Mouse (Mus musculus) left cerebral cortex, adult 2 months (tissue): ENCODE results near the gene Igtp. TPM values are rescaled to one million over a fixed set of nuclear protein-coding genes. Genes with fewer than 3 reads are reported as not detected.
"Not testable (repeated sequence)": the region's sequence is repeated elsewhere in the genome, so short reads cannot be mapped to it uniquely, and the experiment has no call there.

Experiments used
- DNase-seq, 2 experiments: peaks; one replicate each; pipeline ENCODE4 v3.0.0; 2021 to 2022; ENCODE audit warnings: low spot score in 2 of 2, mixed read lengths in 1 of 2; ENCODE audit errors: extremely low spot score in 1 of 2
- H3K27ac ChIP-seq: fragments of 200-600 bp; 2 replicates; pipeline ENCODE4 v1.8.1; 2022
- H3K4me3 ChIP-seq: fragments of 200-600 bp; 2 replicates; pipeline ENCODE4 v1.8.1; 2022
- CTCF ChIP-seq: fragments of 200-600 bp; IDR thresholded peaks from 2 replicates; pipeline ENCODE4 v1.8.1; 2022; ENCODE audit warnings: antibody characterized with exemption, mild to moderate bottlenecking, moderate library complexity
- intact Hi-C: fragments of 180-260 bp; cut with DNase I; formaldehyde crosslinking; loops from one replicate; pipeline ENCODE4 v1.15.1; 2025
- long read RNA-seq, 2 experiments: library from polyadenylated mRNA; stranded (forward); transcript quantifications; one replicate each; pipeline ENCODE4 v2.0.0; 2021; ENCODE audit warnings: borderline mapping rate in 2 of 2
- total RNA-seq, 2 experiments: library from RNA; stranded (reverse); gene quantifications; 2 replicates each; pipeline ENCODE4 v1.2.3; 2021

Gene Igtp
- total RNA-seq: 1 to 10 TPM; 3.6 to 4.2 TPM
- long read RNA-seq, experiment 1, transcript Igtp-201 (3 exons, 2,022 nt): major isoform, 6 of 6 reads
- long read RNA-seq, experiment 1, partial matches to known transcripts: 0 of 6 reads
- long read RNA-seq, experiment 1, other reads (novel, unspliced or antisense): 0 of 6 reads
- long read RNA-seq, experiment 2, transcript Igtp-201 (3 exons, 2,022 nt): major isoform, 5 of 5 reads
- long read RNA-seq, experiment 2, partial matches to known transcripts: 0 of 5 reads
- long read RNA-seq, experiment 2, other reads (novel, unspliced or antisense): 0 of 5 reads

DNA sequence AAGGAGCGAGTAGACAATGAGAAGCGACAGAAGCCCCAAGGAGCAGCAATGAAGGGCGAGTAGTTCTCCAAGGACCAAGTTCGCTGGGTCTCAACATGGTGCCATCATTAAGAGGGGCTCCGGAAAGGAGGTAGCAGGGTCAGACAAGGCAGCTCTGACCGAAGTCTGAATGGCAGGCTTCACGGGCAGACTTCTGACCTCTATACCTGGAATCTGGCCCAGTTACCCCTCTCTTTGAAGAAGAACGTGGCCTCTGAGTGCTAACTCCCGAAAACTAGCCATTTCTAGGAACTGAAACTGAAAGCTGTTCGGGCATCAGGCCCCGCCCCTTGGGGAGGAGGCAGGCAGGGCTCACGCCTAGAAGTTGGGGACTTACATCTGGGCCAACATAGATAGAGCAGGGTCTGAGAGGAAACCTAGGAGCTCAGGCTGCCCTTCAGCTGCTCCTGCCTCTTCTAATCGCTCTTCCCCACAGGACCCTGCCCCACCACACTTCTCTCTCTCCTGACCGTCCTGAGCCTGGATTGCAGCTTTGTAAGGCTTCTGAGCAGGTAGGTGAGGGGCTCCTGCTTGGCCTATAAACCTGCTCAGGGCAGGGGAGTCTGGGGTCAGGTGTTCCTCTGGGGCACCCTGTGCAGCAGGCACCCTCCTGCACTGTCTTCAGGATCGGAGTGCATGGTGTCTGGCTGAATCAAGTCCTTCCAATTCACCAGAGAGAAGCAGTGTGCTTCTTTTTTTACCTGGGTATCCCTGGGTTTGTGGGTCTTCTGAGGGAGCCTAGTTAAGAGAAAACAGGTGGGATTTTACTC lies at the start of gene Igtp, which contains the start of gene Irgm2:
Igtp (plus strand) TSS at position 328 of the 809 bp plus-strand sequence.
Irgm2 (plus strand) TSS at position 390 of the 809 bp plus-strand sequence.
- intact Hi-C loops: loop anchor here (5.0 kb wide), 1 partner anchor 103 kb away; no protein-coding TSS in a partner anchor
- DNase-seq: peak; percentile 30 to 46
- Histone ChIP-seq H3K4me3 (peak within 1 kb of the TSS; percentile 82), H3K27ac (peak within 1 kb of the TSS; percentile 87)

DNA sequence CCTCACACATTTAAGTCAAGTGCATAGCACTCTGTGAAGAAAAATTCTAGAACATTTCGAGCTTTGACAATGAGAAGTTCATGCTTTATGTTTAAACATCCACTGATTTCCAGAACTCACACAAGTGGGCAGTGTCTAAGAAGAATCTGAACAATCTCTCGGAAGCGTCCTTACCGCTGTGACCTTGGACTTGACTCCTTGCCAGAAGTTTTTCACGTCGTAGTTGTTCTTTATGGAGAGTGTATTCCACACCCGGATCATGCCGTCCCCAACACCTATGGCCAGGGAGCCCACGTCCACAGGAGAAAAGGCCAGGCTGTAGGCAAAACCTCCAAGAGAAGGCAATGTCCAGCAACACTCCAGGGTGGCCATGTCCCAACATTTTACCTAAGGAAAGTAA lies 43.9 kb upstream of the Igtp start:
- DNase-seq: no peak
- no peak overlapping the region for H3K27ac ChIP-seq
- no peak overlapping the region for H3K4me3 ChIP-seq
- intact Hi-C loops: no loop called here
- TF ChIP-seq CTCF: no peak

DNA sequence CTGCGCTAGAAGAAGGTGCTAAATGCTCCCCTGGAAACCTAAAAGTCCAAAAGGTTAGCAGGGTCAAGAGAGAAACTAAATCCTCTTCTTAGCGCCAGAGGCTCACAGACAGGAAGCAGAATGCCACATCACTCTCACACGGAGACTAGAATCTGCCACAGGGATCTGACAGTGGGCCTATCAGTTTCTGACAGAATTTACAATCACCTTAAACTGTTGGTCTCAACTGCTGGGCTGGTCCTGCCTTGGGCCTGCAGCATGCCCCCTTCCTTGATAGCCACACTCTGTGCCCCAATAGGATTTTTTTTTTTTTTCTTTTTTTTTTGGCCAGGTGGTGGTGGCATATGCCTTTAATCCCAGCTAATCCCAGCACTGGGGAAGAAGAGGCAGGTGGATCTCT lies 42.5 kb upstream of the Igtp start:
- no peak for TF ChIP-seq CTCF
- Histone ChIP-seq H3K27ac (no peak overlapping the region), H3K4me3 (no peak overlapping the region)
- DNase-seq: no peak
- intact Hi-C loops: no loop called here

DNA sequence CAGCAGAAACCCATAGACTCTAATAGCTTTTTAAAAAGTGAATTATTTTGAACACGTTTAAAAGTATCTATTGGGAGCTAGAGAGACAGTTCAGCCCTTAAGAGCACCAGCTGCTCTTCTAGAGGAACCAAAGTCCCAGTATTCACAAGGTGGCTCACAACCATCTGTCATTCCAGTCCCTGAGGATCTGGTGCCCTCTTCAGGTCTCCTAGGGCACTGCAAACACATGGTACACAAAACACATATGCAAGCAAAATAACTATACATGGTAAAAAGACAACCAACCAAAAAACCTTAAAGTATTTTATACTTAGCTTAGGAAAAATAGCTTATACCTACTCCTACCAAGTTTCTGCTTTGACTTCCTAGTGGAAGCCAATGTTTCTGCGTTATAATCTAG lies 34.3 kb upstream of the Igtp start:
- Histone ChIP-seq H3K27ac (no peak overlapping the region), H3K4me3 (no peak overlapping the region)
- TF ChIP-seq CTCF: peak; percentile 31
- intact Hi-C loops: no loop called here
- DNase-seq: no peak

DNA sequence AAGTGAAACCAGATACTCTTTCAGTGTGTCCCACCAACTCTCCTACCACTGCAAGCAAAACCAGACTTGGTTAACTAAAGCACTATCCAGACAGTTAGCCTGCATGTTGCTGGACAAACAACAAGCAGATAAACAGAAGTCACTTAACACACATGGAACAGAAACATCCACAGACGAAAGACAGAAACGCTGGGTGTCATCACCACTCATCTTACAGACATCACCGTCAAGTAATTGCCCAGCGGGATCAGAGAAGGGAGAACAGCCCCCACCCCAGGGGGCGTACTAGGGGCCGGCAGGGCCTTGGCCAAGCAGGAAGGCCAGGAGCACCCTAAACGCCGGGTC lies 31.6 kb upstream of the Igtp start:
- DNase-seq: no peak
- no peak for TF ChIP-seq CTCF
- peak overlapping the region; percentile 98 for H3K4me3 ChIP-seq
- H3K27ac ChIP-seq: peak overlapping the region; percentile 45
- intact Hi-C loops: no loop called here

DNA sequence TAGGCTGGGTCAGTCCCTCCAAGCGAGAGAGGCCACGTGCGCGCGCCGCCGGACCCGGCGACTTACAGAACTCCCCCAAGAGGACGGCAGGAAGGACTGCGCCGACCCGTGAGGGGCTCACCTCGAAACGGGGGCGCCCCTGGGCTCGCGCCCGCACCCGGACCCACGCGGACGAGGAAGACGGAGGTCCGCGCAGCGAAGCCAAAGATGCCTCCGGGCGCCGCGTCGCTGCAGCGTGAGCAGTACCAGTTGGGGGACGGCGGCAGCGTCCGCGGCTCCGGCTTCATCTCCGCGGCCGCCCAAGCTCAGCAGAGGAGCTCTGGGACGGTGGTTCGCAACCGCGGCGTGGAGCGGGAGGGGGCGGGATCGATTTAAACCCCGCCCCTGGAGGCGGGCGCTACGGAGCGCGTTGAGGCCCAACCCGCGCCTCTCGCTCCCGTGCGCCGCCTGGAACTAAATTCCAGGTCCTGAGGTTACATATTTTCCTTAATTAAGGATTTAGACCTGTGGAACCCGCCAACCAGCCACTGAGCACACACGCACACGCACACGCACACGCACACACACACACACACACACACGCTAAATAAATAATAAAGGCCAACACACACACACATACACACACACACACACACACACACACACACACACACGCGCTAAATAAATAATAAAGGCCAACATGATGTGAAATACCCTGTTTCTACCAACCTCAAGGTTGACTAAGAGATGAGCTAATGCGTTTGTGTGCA lies 31.0 kb upstream of the Igtp start, which contains the start of gene Gemin5:
Gemin5 (minus strand) TSS at position 373 of the 749 bp plus-strand sequence.
- H3K27ac ChIP-seq: peak within 1 kb of the TSS; percentile 45
- H3K4me3 ChIP-seq: peak within 1 kb of the TSS; percentile 98
- no peak; the same call in 1 of the 2 replicates for TF ChIP-seq CTCF
- intact Hi-C loops: no loop called here
- peak; percentile 86 to 87 for DNase-seq

DNA sequence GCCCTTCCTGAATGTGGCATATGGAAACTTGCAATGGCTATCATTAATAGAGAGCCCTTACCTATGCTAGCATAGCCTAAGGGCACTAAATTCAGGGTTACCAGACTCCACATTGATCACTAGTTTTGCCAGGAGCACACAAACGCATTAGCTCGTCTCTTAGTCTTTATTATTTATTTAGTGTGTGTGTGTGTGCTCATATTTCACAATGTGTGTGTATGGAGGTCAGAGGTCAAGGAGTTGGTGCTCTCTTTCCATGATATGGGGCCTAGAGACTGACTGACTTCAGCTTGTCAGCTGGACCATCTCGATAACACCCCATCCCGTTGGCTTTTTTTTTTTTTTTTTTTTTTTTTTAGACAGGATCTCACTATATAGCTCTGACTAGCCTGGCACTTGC lies 29.7 kb upstream of the Igtp start:
- Histone ChIP-seq H3K27ac (no peak overlapping the region), H3K4me3 (no peak overlapping the region)
- intact Hi-C loops: no loop called here
- no peak for TF ChIP-seq CTCF
- DNase-seq: no peak

DNA sequence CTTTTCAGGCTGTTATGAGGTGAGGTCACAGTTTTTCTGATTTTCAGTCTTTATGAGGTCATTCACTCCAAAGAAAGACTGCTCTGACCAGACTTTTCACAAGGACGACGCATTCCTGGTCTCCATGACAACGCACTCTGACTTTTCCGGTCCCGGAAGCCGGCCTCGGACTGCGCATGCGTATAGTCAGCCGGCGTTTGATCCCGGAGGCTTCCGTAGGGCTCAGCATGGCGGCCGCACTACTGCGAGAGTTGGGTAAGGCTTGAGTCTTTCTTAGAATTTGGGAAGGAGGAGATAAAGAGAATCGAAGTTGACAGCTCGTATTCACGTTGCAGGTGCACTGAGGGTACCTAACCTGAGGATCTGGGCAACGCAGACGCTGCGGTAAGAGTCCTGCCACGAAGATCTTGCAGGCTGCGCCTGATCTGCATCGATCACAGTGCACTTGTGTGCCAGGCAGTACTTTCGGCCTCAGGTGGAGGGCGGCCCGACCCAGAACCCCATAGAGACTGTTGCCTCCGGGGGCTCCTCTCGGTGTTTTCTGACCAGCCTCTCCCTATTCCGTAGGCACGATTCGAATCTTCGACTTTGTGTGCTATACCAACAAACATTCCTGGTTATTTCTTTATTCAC lies 27.8 kb upstream of the Igtp start, which contains the start of gene Mrpl22:
Mrpl22 (plus strand) TSS at position 203 of the 633 bp plus-strand sequence.
- intact Hi-C loops: no loop called here
- Histone ChIP-seq H3K4me3 (peak within 1 kb of the TSS; percentile 58), H3K27ac (peak within 1 kb of the TSS; percentile 63)
- no peak for TF ChIP-seq CTCF
- DNase-seq: peak; percentile 95 to 96

DNA sequence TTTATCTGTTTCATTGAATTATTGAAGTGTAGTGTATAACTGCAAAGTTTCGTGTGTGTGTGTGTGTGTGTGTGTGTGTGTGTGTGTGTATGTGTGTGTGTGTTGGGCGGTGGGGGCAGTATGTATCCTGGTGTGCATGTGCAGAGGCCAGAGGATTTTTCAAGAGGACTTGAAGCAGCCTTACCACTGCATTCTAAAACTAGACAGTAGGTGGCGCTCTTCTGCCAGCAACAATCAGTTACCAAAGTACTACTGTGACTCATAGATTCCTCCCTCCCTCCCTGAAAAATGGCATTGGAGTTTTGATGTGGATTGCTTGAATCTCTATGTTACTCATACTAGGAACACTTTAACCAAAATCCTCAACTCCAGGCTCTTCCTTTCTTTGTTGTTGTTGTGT lies 19.8 kb upstream of the Igtp start:
- intact Hi-C loops: loop anchor here (1.0 to 2.0 kb wide), 3 partner anchors 46 to 319 kb away; no protein-coding TSS in a partner anchor
- H3K4me3 ChIP-seq: no peak overlapping the region
- no peak overlapping the region for H3K27ac ChIP-seq
- peak; percentile 75 for TF ChIP-seq CTCF
- DNase-seq: peak; percentile 72 to 78

DNA sequence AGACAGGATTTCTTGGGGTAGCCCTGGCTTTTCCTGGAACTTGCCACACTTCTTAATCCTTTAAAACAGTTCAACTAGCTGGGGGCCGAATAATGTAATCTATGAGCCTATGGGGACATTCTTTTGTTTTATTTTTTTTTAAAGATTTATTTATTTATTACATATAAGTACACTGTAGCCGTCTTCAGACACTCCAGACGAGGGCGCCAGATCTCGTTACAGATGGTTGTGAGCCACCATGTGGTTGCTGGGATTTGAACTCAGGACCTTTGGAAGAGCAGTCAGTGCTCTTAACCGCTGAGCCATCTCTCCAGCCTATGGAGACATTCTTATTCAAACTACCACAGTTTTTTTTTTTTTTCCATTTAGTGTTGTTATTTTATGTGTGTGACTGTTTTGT lies 19.4 kb upstream of the Igtp start:
- H3K27ac ChIP-seq, DNase-seq, H3K4me3 ChIP-seq: not testable (repeated sequence)
- intact Hi-C loops: loop anchor here (1.0 to 2.0 kb wide), 3 partner anchors 45 to 319 kb away; no protein-coding TSS in a partner anchor

DNA sequence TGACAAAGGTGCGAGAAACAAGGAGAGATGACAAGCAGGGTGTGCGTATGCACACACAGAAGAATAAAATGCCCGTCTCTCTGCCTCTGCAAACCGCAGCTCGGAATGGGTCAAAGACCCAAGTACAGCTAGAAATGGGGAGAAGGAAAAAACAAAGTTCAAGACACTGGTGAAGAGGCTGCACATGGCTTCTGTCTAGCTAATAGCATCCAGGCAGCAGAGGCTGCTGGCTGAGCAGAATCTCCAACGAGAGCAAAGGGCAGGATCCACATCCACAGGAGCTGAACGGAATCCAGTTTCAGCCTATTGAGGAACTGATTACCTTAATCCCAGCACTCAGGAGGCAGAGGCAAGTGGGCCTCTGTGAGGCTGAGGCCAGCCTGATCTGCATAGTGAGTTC lies 18.6 kb upstream of the Igtp start:
- intact Hi-C loops: no loop called here
- peak overlapping the region; percentile 32; the same call in 1 of the 2 replicates for H3K27ac ChIP-seq
- no peak for TF ChIP-seq CTCF
- no peak for DNase-seq
- H3K4me3 ChIP-seq: no peak overlapping the region
